Mouse (Mus musculus): ENCODE measurements around the gene Tbc1d22a. TPM values are rescaled to one million over a fixed set of nuclear protein-coding genes. Genes with fewer than 3 reads are reported as not detected.

Gene Tbc1d22a
- 31.7 and 34.5 TPM in 2 replicates for polyA plus RNA-seq (2012; rRNA removed)

- H3K36me3 ChIP-seq (ENCODE audit: control insufficient read depth, insufficient read depth, low read length): no peaks in the 10 kb centered on the region
- DNase-seq: peak; percentile 95
- TF ChIP-seq CTCF (conservative IDR thresholded peaks at IDR 0.05; ENCODE audit: insufficient read depth, insufficient read length, low read depth, low read length) (no peak), POLR2A (IDR thresholded peaks at IDR 0.05; ENCODE audit: low read depth, low read length) (peak; percentile 79)
- H3K4me3 ChIP-seq (ENCODE audit: insufficient read depth, low read depth, low read length): peak within 1 kb of the TSS; percentile 80
- H3K4me1 ChIP-seq (ENCODE audit: control insufficient read depth, insufficient read depth, low read length): peaks cover 3% of the 10 kb centered on the region; the same call in 1 of the 2 replicates
- peak within 1 kb of the TSS; percentile 69 for H3K27ac ChIP-seq (ENCODE audit: insufficient read depth, low read depth, low read length)
- WGBS: under 1% methylated on average over 64 of the region's 64 CpGs
- H3K27me3 ChIP-seq (replicated peaks; ENCODE audit: control insufficient read depth, insufficient read depth, low read length): no peaks in the 10 kb centered on the region
These were observed at the start of gene Tbc1d22a for GRCm38 (mm10) chr15:86213753-86214548. Gene Tbc1d22a, plus strand, starts transcription at chr15:86214459.

GRCm38 (mm10) chr15:86164718-86165345, 49.4 kb upstream of the Tbc1d22a start:
- Histone ChIP-seq H3K4me3 (ENCODE audit: insufficient read depth, low read depth, low read length) (no peak overlapping the region), H3K27me3 (replicated peaks; ENCODE audit: control insufficient read depth, insufficient read depth, low read length) (no peaks in the 10 kb centered on the region), H3K36me3 (ENCODE audit: control insufficient read depth, insufficient read depth, low read length) (no peaks in the 10 kb centered on the region), H3K27ac (ENCODE audit: insufficient read depth, low read depth, low read length) (no peak overlapping the region), H3K4me1 (ENCODE audit: control insufficient read depth, insufficient read depth, low read length) (peaks cover 14% of the 10 kb centered on the region)
- TF ChIP-seq CTCF (conservative IDR thresholded peaks at IDR 0.05; ENCODE audit: insufficient read depth, insufficient read length, low read depth, low read length) (no peak), POLR2A (IDR thresholded peaks at IDR 0.05; ENCODE audit: low read depth, low read length) (no peak)
- 78% methylated on average over 21 of the region's 21 CpGs for WGBS
- DNase-seq: no peak

- Histone ChIP-seq H3K27me3 (replicated peaks; ENCODE audit: control insufficient read depth, insufficient read depth, low read length) (no peaks in the 10 kb centered on the region), H3K36me3 (ENCODE audit: control insufficient read depth, insufficient read depth, low read length) (no peaks in the 10 kb centered on the region), H3K27ac (ENCODE audit: insufficient read depth, low read depth, low read length) (no peak overlapping the region), H3K4me3 (ENCODE audit: insufficient read depth, low read depth, low read length) (no peak overlapping the region), H3K4me1 (ENCODE audit: control insufficient read depth, insufficient read depth, low read length) (peaks cover 18% of the 10 kb centered on the region)
- WGBS: 89% methylated on average over 24 of the region's 24 CpGs
- TF ChIP-seq CTCF (conservative IDR thresholded peaks at IDR 0.05; ENCODE audit: insufficient read depth, insufficient read length, low read depth, low read length) (no peak), POLR2A (IDR thresholded peaks at IDR 0.05; ENCODE audit: low read depth, low read length) (no peak)
- DNase-seq: no peak
These were observed 48.3 kb upstream of the Tbc1d22a start for GRCm38 (mm10) chr15:86165811-86166590.

- DNase-seq: no peak
- no peaks in the 10 kb centered on the region for H3K36me3 ChIP-seq (ENCODE audit: control insufficient read depth, insufficient read depth, low read length)
These were observed 47.1 kb upstream of the Tbc1d22a start for GRCm38 (mm10) chr15:86167032-86167655.

GRCm38 (mm10) chr15:86167787-86168504, 46.3 kb upstream of the Tbc1d22a start:
- Histone ChIP-seq H3K4me3 (ENCODE audit: insufficient read depth, low read depth, low read length) (no peak overlapping the region), H3K27ac (ENCODE audit: insufficient read depth, low read depth, low read length) (peak overlapping the region; percentile 60), H3K27me3 (replicated peaks; ENCODE audit: control insufficient read depth, insufficient read depth, low read length) (no peaks in the 10 kb centered on the region), H3K4me1 (ENCODE audit: control insufficient read depth, insufficient read depth, low read length) (peaks cover 23% of the 10 kb centered on the region), H3K36me3 (ENCODE audit: control insufficient read depth, insufficient read depth, low read length) (no peaks in the 10 kb centered on the region)
- TF ChIP-seq POLR2A (IDR thresholded peaks at IDR 0.05; ENCODE audit: low read depth, low read length) (no peak), CTCF (conservative IDR thresholded peaks at IDR 0.05; ENCODE audit: insufficient read depth, insufficient read length, low read depth, low read length) (0 out of 2 replicates have a peak, but pooled peaks have one; percentile 2)
- DNase-seq: no peak
- 62% methylated on average over 10 of the region's 10 CpGs for WGBS

More at GRCm38 (mm10) chr15:86167032-86167655, 47.1 kb upstream of the Tbc1d22a start:
- TF ChIP-seq POLR2A (IDR thresholded peaks at IDR 0.05; ENCODE audit: low read depth, low read length) (no peak), CTCF (conservative IDR thresholded peaks at IDR 0.05; ENCODE audit: insufficient read depth, insufficient read length, low read depth, low read length) (no peak)
- Histone ChIP-seq H3K27ac (ENCODE audit: insufficient read depth, low read depth, low read length) (no peak overlapping the region), H3K4me1 (ENCODE audit: control insufficient read depth, insufficient read depth, low read length) (peaks cover 18% of the 10 kb centered on the region), H3K4me3 (ENCODE audit: insufficient read depth, low read depth, low read length) (no peak overlapping the region), H3K27me3 (replicated peaks; ENCODE audit: control insufficient read depth, insufficient read depth, low read length) (no peaks in the 10 kb centered on the region)
- 88% methylated on average over 7 of the region's 7 CpGs for WGBS

GRCm38 (mm10) chr15:86168505-86168867, 45.8 kb upstream of the Tbc1d22a start:
- 17% methylated on average over 7 of the region's 7 CpGs for WGBS
- no peak for TF ChIP-seq POLR2A (IDR thresholded peaks at IDR 0.05; ENCODE audit: low read depth, low read length)
- no peak for TF ChIP-seq CTCF (conservative IDR thresholded peaks at IDR 0.05; ENCODE audit: insufficient read depth, insufficient read length, low read depth, low read length)
- DNase-seq: peak; percentile 70
- Histone ChIP-seq H3K27ac (ENCODE audit: insufficient read depth, low read depth, low read length) (peak overlapping the region; percentile 60), H3K4me1 (ENCODE audit: control insufficient read depth, insufficient read depth, low read length) (peaks cover 27% of the 10 kb centered on the region), H3K4me3 (ENCODE audit: insufficient read depth, low read depth, low read length) (no peak overlapping the region), H3K27me3 (replicated peaks; ENCODE audit: control insufficient read depth, insufficient read depth, low read length) (no peaks in the 10 kb centered on the region), H3K36me3 (ENCODE audit: control insufficient read depth, insufficient read depth, low read length) (no peaks in the 10 kb centered on the region)

All from kidney, adult 2 months (tissue).